Mouse (Mus musculus): ENCODE results near the gene Rasgef1b. TPM values are rescaled to one million over a fixed set of nuclear protein-coding genes. Genes with fewer than 3 reads are reported as not detected.

Gene Rasgef1b
- polyA plus RNA-seq, 2 experiments = 4.3 to 9.2 TPM

GRCm38 (mm10) chr5:99422856-99423255, 306.0 kb downstream of the Rasgef1b start:
- no peak overlapping the region for H3K4me3 ChIP-seq (replicated peaks; ENCODE audit: low read length)
- H3K9me3 ChIP-seq (ENCODE audit: control insufficient read depth, low read length) = no peaks in the 10 kb centered on the region
- ATAC-seq (ENCODE audit: low FRiP score, low read depth) (no peak), DNase-seq (ENCODE audit: low spot score) (no peak)
- H3K9ac ChIP-seq (ENCODE audit: low read depth, low read length, severe bottlenecking) = no peak overlapping the region
- no peaks in the 10 kb centered on the region for H3K27me3 ChIP-seq (ENCODE audit: control insufficient read depth, insufficient read depth, low read length)
- 90% methylated on average over 4 of the region's 4 CpGs for WGBS
- H3K4me2 ChIP-seq (replicated peaks; ENCODE audit: low read depth, low read length, severe bottlenecking) = no peak overlapping the region
- H3K36me3 ChIP-seq (ENCODE audit: control insufficient read depth, insufficient read depth, low read length) = no peaks in the 10 kb centered on the region
- no peak overlapping the region for H3K27ac ChIP-seq (replicated peaks; ENCODE audit: low read depth, low read length)
- TF ChIP-seq POLR2A (IDR thresholded peaks at IDR 0.05; ENCODE audit: borderline replicate concordance, extremely low read depth, insufficient read depth, insufficient read length) = no peak
- H3K4me1 ChIP-seq (ENCODE audit: control insufficient read depth, insufficient read depth, low read length) = no peaks in the 10 kb centered on the region

GRCm38 (mm10) chr5:99422092-99422491, 306.8 kb downstream of the Rasgef1b start:
- Histone ChIP-seq H3K27me3 (ENCODE audit: control insufficient read depth, insufficient read depth, low read length) (no peaks in the 10 kb centered on the region), H3K4me3 (replicated peaks; ENCODE audit: low read length) (no peak overlapping the region), H3K4me1 (ENCODE audit: control insufficient read depth, insufficient read depth, low read length) (no peaks in the 10 kb centered on the region), H3K36me3 (ENCODE audit: control insufficient read depth, insufficient read depth, low read length) (no peaks in the 10 kb centered on the region), H3K27ac (replicated peaks; ENCODE audit: low read depth, low read length) (no peak overlapping the region), H3K9ac (ENCODE audit: low read depth, low read length, severe bottlenecking) (no peak overlapping the region), H3K9me3 (ENCODE audit: control insufficient read depth, low read length) (no peaks in the 10 kb centered on the region), H3K4me2 (replicated peaks; ENCODE audit: low read depth, low read length, severe bottlenecking) (no peak overlapping the region)
- TF ChIP-seq POLR2A (IDR thresholded peaks at IDR 0.05; ENCODE audit: borderline replicate concordance, extremely low read depth, insufficient read depth, insufficient read length) = no peak
- ATAC-seq (ENCODE audit: low FRiP score, low read depth) = no peak
- DNase-seq (ENCODE audit: low spot score) = no peak
- 72% methylated on average over 6 of the region's 6 CpGs for WGBS

GRCm38 (mm10) chr5:99419872-99420271, 309.0 kb downstream of the Rasgef1b start:
- Histone ChIP-seq H3K36me3 (ENCODE audit: control insufficient read depth, insufficient read depth, low read length) (no peaks in the 10 kb centered on the region), H3K27ac (replicated peaks; ENCODE audit: low read depth, low read length) (no peak overlapping the region), H3K27me3 (ENCODE audit: control insufficient read depth, insufficient read depth, low read length) (no peaks in the 10 kb centered on the region), H3K4me2 (replicated peaks; ENCODE audit: low read depth, low read length, severe bottlenecking) (no peak overlapping the region), H3K4me3 (replicated peaks; ENCODE audit: low read length) (no peak overlapping the region), H3K4me1 (ENCODE audit: control insufficient read depth, insufficient read depth, low read length) (no peaks in the 10 kb centered on the region), H3K9me3 (ENCODE audit: control insufficient read depth, low read length) (no peaks in the 10 kb centered on the region), H3K9ac (ENCODE audit: low read depth, low read length, severe bottlenecking) (no peak overlapping the region)
- 58% methylated on average over 2 of the region's 2 CpGs for WGBS
- no peak for ATAC-seq (ENCODE audit: low FRiP score, low read depth)
- DNase-seq (ENCODE audit: low spot score) = no peak
- no peak for TF ChIP-seq POLR2A (IDR thresholded peaks at IDR 0.05; ENCODE audit: borderline replicate concordance, extremely low read depth, insufficient read depth, insufficient read length)

- Histone ChIP-seq H3K27me3 (ENCODE audit: control insufficient read depth, insufficient read depth, low read length) (no peaks in the 10 kb centered on the region), H3K36me3 (ENCODE audit: control insufficient read depth, insufficient read depth, low read length) (no peaks in the 10 kb centered on the region), H3K27ac (replicated peaks; ENCODE audit: low read depth, low read length) (no peak overlapping the region), H3K4me1 (ENCODE audit: control insufficient read depth, insufficient read depth, low read length) (no peaks in the 10 kb centered on the region), H3K9me3 (ENCODE audit: control insufficient read depth, low read length) (no peaks in the 10 kb centered on the region), H3K4me2 (replicated peaks; ENCODE audit: low read depth, low read length, severe bottlenecking) (no peak overlapping the region), H3K4me3 (replicated peaks; ENCODE audit: low read length) (no peak overlapping the region), H3K9ac (ENCODE audit: low read depth, low read length, severe bottlenecking) (no peak overlapping the region)
- 82% methylated on average over 21 of the region's 21 CpGs for WGBS
- TF ChIP-seq POLR2A (IDR thresholded peaks at IDR 0.05; ENCODE audit: borderline replicate concordance, extremely low read depth, insufficient read depth, insufficient read length) = no peak
- no peak for ATAC-seq (ENCODE audit: low FRiP score, low read depth)
- DNase-seq (ENCODE audit: low spot score) = no peak
Observed at GRCm38 (mm10) chr5:99416902-99417301, 312.0 kb downstream of the Rasgef1b start.

GRCm38 (mm10) chr5:99415676-99416075, 313.2 kb downstream of the Rasgef1b start:
- H3K9me3 ChIP-seq (ENCODE audit: control insufficient read depth, low read length) = no peaks in the 10 kb centered on the region
- H3K27ac ChIP-seq (replicated peaks; ENCODE audit: low read depth, low read length) = no peak overlapping the region
- 83% methylated on average over 12 of the region's 12 CpGs for WGBS
- no peak overlapping the region for H3K4me2 ChIP-seq (replicated peaks; ENCODE audit: low read depth, low read length, severe bottlenecking)
- no peak for ATAC-seq (ENCODE audit: low FRiP score, low read depth)
- H3K4me3 ChIP-seq (replicated peaks; ENCODE audit: low read length) = no peak overlapping the region
- no peak for TF ChIP-seq POLR2A (IDR thresholded peaks at IDR 0.05; ENCODE audit: borderline replicate concordance, extremely low read depth, insufficient read depth, insufficient read length)
- no peaks in the 10 kb centered on the region for H3K36me3 ChIP-seq (ENCODE audit: control insufficient read depth, insufficient read depth, low read length)
- H3K9ac ChIP-seq (ENCODE audit: low read depth, low read length, severe bottlenecking) = no peak overlapping the region
- H3K4me1 ChIP-seq (ENCODE audit: control insufficient read depth, insufficient read depth, low read length) = no peaks in the 10 kb centered on the region
- H3K27me3 ChIP-seq (ENCODE audit: control insufficient read depth, insufficient read depth, low read length) = no peaks in the 10 kb centered on the region
- DNase-seq (ENCODE audit: low spot score) = no peak

GRCm38 (mm10) chr5:99415049-99415448, 313.8 kb downstream of the Rasgef1b start:
- Histone ChIP-seq H3K27ac (replicated peaks; ENCODE audit: low read depth, low read length) (no peak overlapping the region), H3K4me2 (replicated peaks; ENCODE audit: low read depth, low read length, severe bottlenecking) (no peak overlapping the region), H3K9me3 (ENCODE audit: control insufficient read depth, low read length) (no peaks in the 10 kb centered on the region), H3K9ac (ENCODE audit: low read depth, low read length, severe bottlenecking) (no peak overlapping the region), H3K27me3 (ENCODE audit: control insufficient read depth, insufficient read depth, low read length) (no peaks in the 10 kb centered on the region), H3K4me1 (ENCODE audit: control insufficient read depth, insufficient read depth, low read length) (no peaks in the 10 kb centered on the region), H3K4me3 (replicated peaks; ENCODE audit: low read length) (no peak overlapping the region), H3K36me3 (ENCODE audit: control insufficient read depth, insufficient read depth, low read length) (no peaks in the 10 kb centered on the region)
- DNase-seq (ENCODE audit: low spot score) (no peak), ATAC-seq (ENCODE audit: low FRiP score, low read depth) (no peak)
- 80% methylated on average over 2 of the region's 2 CpGs for WGBS
- TF ChIP-seq POLR2A (IDR thresholded peaks at IDR 0.05; ENCODE audit: borderline replicate concordance, extremely low read depth, insufficient read depth, insufficient read length) = no peak
